Mouse (Mus musculus): ENCODE results near the gene Sfmbt1.

The Sfmbt1 gene

DNA sequence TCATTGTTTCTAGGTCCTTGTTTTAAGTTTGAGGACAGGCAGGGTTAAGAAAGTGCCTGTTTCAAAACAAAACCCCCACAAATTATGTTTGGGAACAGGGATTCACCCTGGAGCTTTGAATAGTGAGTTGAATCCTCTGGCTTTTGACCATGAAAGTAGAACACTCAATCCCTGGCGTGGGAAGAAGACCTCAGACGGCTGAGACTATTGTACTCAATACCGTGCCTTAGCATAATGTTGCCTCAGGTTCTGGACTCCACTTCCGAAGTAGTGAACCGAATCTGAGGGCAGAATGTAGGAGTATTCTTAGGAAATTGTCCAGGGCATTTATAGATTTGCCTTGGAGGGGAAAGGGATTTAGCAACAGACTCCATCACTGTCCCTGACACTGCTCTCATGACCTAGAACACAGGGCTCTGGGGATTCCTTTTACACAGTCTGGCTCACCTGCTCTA, 110.4 kb downstream of the Sfmbt1 start:
- DNase-seq (ENCODE audit: low read depth, low spot score): no peak

DNA sequence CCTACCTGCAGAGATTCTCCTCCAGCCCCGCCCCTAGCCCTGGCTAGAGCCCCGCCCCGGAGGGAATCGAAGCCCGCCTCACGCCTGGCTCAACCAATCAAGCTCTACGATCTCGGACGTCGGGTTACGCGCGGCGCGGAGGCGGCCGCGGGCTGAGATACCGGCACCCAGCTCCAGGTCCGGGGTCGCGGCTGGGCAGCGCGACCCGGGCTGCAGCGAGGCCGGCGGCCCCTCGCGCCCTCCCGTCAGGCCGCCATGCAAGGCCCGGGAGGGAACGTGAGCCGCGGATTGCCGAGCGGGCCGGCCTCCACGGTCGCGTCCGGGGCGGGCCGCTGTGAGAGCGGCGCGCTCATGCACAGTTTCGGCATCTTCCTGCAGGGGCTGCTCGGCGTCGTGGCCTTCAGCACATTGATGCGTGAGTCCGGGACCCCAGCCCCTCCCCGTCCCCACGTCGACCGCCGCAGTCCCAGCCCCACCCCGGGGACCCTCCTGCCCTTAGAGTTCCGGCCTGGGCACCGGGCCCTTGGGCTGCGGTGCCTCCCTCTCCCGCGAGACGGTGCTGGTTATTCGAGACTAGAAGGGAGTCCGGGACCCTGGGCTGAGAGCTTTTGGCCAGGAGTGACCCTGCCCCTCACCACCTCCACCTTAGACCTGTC, 111.0 kb downstream of the Sfmbt1 start, which contains the start of gene Tmem110:
TSS of gene Tmem110 (plus strand) at position 115 of the 656 bp plus-strand sequence.
- DNase-seq (ENCODE audit: low read depth, low spot score): peak; percentile 57

DNA sequence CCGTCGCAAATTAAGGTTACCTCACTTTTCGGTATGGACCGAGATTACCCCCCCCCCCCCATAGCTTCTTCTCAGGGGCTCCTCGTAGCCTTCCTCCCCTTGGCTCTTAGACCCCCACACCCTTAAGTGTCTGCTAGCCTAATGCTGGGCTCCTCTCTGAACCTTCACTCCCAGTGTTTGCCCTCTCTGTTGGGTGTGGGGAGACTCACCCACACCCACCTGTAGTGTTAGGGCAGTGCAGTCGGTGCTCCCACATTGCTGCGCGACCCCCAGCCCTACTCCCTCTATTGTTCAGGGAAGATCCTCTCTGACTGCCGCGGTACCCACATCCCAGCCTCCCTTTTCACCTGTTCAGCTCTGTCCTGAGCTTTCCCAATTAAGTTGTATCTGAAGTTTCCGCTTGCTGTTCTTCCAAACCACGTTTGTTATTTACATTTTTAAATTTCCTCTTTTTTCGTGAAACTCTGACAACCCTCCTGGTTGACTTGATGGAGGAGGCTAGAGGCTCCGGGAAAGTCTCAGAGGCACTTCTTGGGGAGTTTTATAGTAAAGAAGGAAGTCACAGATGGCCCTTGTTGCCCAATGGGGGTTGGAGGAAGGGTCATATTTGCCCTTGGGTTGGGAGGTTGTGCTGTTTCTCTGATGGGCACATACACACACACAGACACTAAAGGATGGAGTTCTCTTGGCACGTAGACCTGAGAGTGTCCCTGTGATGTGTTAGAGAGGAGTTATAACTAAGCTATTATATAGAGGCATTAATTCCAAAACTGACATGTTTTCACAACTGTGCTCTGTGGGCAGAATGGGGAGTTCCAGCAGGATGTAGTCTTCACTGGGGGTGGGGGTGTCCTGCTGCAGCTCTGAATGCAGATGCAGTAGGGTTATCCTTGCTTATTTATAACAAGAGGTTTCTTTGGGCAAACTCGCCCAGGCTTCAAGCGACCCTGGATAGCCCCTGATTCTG, 111.8 kb downstream of the Sfmbt1 start:
- DNase-seq (ENCODE audit: low read depth, low spot score): no peak

- no peak for DNase-seq (ENCODE audit: low read depth, low spot score)
These were observed 112.8 kb downstream of the Sfmbt1 start for GRCm38 (mm10) chr14:30827480-30827879.

GRCm38 (mm10) chr14:30828077-30828476, 113.4 kb downstream of the Sfmbt1 start:
- DNase-seq (ENCODE audit: low read depth, low spot score): peak; percentile 71

DNA sequence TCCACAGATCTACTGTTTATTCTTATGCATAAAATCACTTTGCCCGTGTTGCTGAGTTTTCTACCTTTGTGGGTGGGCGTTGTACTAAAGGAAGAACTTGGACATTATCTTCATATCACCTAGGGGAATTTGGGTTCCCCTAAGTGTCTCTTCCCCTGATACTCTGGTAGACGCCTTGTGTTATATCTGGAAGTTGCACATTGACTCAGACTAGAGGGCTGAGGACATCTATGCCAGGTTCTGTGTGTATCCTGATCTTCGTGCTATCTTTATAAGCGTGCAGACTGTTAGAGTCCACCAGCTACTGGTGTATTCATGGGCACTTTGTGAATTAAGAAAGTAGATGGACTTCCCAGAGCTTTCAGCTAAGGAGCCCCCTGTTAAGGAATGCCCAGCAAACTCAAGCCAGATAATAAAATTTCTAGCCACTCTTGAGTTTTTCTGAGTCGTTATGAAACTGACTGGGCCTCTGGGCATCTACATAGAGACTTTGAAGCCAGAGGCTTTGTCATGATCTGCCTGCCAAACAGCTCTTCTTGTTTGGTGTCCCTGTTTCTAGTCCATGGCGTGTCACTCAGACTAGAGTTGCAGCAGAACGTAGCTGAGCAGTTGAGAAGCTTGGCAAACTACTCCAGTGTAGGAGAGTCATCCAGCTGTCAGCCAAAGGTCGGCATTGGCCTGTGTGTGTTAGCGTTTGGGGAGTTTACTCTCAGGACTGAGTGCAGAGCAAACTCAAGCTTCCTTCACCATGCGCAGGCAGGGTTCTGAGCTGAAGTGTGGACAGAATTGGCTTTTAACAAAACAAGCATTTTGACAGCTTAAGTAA, 114.2 kb downstream of the Sfmbt1 start:
- DNase-seq (ENCODE audit: low read depth, low spot score): peak; percentile 85

DNA sequence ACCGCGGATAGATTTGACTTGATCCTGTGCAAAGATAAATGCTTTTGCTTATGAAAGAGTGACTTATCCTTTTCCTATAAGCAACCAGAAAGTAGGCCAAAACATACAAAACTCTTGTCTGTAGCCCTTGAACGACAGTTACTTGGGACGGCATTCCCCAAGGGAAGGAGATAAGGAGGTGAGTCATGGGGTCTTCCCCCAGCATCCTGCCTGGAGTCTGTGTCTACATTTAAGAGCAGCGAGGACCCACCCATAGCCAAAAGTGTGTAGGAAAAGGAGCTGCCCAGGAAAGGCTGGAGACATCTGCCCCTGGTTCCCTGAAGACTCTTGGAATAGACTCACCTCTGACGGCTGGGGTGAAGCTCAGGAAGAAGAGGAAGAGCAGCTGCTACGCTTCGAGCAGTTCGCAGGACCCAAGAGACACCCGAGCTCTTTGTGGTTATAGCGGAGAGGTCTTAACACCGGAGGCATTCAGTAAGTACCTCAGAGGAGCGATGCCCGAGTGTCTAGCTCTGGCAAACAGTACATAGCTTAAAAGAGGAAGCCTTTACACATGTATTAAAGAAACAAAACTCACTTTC, 122.9 kb downstream of the Sfmbt1 start:
- DNase-seq (ENCODE audit: low read depth, low spot score): no peak

- DNase-seq (ENCODE audit: low read depth, low spot score): no peak
These were observed 129.1 kb downstream of the Sfmbt1 start for GRCm38 (mm10) chr14:30843701-30844100.

DNA sequence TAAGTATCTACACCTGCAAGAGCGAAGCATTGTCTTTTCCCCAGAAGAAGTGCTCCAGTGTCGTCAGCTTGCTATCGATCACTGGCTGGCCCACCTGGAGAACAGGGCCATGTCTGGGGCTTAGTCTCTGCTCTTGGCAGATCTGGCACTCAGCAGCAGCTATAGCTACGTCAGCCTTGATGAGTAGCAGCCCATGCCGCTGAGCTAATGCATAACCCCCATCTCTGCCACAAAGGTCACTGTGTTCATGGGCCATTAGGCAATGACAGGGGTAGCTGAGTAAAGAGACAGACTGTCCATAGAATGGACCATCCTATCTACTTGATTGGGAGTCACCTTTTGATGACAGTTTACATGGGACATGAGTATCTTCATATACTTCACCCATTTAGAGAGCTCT, 135.9 kb downstream of the Sfmbt1 start:
- DNase-seq (ENCODE audit: low read depth, low spot score): no peak

DNA sequence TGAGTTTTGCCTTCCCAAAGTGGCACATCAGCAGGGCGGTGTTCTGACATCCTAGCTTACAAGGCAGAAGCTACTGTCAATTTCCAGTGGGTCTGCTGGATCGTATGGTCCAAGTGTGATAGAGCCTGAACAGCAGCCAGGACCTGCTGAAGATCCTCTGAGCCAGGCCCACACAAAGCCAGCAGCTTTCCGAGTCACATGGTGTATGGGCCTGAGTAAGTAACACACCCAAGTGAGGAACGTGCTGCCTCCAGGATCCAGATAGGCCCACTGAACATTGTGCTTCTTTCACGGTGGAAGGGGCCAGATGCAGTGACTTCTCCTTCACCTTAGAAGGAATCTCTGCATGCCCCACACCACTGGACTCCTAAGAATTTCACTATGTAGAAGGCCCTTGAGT, 137.7 kb downstream of the Sfmbt1 start:
- DNase-seq (ENCODE audit: low read depth, low spot score): no peak

GRCm38 (mm10) chr14:30855316-30855715, 140.7 kb downstream of the Sfmbt1 start:
- DNase-seq (ENCODE audit: low read depth, low spot score): peak; percentile 88

DNA sequence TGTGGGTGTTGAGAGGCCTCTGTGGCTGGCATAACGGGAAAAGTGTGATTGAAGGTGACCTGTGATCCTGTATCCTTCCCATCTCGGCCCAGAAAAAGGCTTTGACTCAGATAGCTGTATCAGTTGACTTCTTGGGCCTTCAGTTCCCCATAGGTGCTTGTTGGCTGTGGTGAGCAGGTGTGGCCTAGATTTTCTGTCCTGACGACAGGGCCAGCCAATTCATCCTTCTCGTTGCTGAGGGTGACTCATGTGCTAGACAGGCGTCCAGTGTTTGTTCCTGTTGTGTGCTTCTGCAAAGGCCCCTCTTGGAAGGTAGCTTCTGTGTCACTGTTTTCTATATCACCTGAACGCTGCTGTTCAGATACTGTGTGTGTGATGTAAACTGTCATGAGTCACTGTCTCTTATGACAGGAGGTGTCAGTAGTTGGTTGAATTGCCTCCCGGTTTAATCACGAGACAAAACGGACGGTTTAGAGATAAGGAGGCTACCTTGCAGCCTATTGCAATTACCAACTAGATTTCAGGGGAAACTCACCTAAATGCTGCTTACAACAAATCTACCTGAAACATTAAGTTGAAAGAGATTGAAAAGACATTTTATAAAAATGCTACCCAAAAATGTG, 142.3 kb downstream of the Sfmbt1 start:
- DNase-seq (ENCODE audit: low read depth, low spot score): no peak

- no peak for DNase-seq (ENCODE audit: low read depth, low spot score)
These were observed 143.3 kb downstream of the Sfmbt1 start for GRCm38 (mm10) chr14:30857990-30858389.

- DNase-seq (ENCODE audit: low read depth, low spot score): no peak
These were observed 146.9 kb downstream of the Sfmbt1 start for GRCm38 (mm10) chr14:30861421-30862125.

GRCm38 (mm10) chr14:30862368-30862767, 147.7 kb downstream of the Sfmbt1 start:
- no peak for DNase-seq (ENCODE audit: low read depth, low spot score)

GRCm38 (mm10) chr14:30865311-30865710, 150.7 kb downstream of the Sfmbt1 start:
- DNase-seq (ENCODE audit: low read depth, low spot score): no peak

DNA sequence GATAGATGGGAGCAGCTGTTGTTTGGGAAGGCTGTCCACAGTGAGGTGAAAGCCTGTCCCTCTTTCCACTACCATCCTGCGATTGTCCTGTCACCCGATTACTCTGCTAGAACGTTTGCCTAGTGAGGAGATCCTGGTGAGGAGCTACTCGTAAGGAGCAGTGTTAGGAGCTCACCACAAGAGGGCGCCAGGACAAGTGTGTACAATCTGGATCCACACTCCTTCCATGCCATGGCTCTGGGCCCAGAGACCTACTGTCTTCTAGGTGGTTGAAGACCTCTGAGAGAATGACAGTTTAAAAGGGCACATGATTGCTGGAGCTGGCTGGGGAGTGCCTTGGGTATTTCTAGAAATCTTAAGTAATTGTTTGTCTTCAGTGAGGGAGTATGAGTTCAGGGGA, 152.4 kb downstream of the Sfmbt1 start:
- DNase-seq (ENCODE audit: low read depth, low spot score): peak; percentile 85

DNA sequence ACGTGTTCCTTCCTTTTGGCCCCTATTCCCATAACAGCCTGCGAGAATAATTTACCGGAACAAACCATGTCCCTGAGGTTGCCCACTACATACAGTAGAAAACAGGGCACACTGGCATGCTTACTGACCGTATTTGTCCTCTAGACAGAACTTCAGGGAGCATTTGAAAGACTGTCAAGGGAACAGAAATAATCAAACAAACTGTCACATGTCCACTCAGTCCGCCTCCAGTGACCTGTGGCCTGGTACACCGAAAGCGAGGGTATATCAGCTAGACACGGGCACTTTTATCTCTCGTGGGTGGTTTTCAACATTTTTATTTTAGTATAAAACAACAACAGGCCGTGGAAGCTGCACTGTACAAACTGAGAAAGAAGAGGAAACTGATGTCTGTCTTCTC, 154.2 kb downstream of the Sfmbt1 start:
- DNase-seq (ENCODE audit: low read depth, low spot score): no peak

GRCm38 (mm10) chr14:30869391-30869801, 154.7 kb downstream of the Sfmbt1 start:
- no peak for DNase-seq (ENCODE audit: low read depth, low spot score)

All from skeletal muscle tissue, adult 2 months (tissue).